Mouse (Mus musculus) gastrocnemius, adult 18-20 months (tissue): ENCODE measurements around the gene Pld5. TPM values are rescaled to one million over a fixed set of nuclear protein-coding genes. Genes with fewer than 3 reads are reported as not detected.

Experiments used
- DNase-seq: peaks from one replicate; pipeline ENCODE4 v3.0.0; 2021; ENCODE audit warnings: low spot score
- total RNA-seq, 2 experiments: library from RNA; stranded (reverse); gene quantifications; 2 replicates each; pipeline ENCODE4 v1.2.3; 2021

Gene Pld5
- total RNA-seq, 2 experiments from 2014 or later, result 3.2 to 4.6 TPM

DNA sequence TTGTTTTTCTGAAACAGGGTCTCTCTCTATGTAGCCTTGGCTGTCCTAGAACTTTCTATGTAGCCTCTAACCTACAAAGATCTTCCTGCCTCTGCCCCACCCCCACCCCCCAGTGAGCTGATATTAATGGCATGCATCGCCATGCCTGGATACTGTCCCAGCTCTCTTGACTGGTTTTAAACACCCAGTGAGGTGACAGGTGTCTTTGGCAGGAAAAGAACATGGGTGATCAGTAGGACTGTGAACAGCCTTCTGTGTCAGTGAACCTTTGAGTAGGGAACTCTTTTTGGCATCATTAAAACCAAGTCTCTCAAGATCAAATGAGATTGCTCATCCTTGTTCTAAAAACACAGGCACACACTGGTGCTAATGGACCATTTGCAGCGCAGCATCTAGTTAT, 313.3 kb downstream of the Pld5 start:
- no peak for DNase-seq

DNA sequence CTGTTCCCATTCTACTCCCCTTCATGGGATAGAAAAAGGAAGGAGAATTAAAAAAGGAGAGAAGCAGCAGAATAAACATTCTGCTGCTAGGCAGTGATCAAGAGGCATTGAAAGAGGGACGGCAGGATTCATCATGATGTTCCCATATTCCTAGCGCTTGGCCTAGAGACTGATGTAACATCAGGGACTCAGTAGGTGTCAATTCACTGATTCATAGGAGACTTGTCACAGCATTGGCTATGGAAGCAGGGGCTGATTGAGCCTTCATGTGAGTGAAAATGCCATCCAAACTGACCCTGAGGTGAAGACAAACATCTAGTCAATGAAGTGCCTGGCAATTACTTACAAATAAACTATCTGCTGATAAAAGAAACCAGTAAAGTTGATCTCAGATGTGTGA, 324.3 kb downstream of the Pld5 start:
- no peak for DNase-seq

DNA sequence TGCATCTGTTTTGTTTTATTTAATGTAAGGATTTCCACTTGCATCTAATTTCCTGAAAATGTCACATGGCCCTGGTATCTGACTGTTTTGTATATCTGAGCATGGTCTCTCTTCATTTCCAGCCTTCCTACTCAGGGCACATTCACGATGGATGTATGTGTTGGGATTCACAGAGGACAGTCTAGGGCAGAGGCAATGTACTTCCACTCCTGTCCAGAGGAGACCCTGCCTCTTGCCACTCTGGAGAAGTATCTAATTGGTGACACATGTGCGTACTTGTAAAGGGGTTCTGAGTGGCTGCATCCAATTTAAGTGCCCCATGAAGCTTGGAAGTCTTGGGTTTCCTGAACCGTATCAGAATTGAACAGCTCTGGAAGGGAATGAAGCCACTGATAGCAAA, 324.7 kb downstream of the Pld5 start:
- no peak for DNase-seq

DNA sequence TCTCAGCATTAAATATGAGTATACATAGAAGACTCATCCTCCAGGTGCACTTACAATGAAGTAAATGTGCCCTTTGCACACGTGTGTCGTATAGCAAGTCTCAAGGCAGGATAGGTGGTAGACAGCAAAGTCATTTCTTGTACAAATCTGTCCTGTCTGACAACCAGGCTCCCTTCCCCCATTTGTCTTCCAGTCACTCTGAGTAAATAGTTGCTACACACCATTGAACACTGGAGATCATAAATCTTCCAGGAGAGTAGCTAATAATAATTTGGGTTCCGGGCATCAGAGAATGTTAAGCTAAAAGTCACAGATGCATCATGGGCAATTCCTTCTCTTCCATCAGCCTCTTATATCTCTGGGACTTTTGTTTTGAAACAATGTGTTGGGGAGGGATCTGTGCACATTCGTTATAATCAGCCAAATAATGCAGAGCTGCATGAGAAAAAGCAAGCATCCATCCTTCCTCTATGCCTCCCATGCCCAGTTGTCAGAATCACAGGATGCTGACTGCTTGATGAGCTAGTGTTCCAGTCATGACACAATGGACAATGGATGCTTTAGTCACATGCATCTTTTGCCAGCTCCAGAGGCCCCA, 328.3 kb downstream of the Pld5 start:
- no peak for DNase-seq

DNA sequence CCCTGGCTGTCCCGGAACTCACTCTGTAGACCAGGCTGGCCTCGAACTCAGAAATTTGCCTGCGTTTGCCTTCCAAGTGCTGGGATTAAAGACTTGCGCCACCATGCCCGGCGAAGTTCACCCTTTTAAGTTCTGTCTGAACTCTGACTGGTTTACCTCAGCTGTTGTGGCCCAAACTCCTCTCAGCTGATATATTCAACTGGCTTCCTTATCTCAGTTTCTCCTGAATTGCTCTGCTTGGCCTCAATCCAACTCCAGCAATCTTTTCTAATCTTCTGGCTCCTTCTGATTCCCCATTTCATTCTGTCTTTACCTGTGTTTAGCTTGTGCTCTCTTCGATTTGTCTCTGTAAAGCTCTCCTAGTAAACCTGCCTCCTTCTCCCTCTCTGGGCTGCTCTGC, 331.9 kb downstream of the Pld5 start:
- DNase-seq, result no peak

DNA sequence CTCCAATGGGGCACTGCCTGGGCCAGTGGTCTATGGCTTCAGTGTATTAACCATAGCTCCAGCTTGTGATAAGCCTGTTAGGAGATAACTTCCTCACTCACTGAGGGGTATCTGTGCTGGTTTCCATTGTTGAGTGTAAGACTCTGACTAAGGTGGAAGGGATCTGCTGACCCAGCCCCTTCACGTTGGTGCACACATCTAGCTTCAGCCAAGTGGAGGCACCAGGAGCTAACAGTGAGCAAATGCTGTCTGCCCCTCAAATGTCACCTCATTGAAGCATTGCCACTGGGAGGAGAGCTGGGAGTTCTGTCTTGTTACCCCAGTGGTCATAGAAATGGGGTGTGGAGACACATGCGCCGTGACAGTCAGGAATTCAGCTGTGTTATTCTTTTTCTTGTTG, 336.4 kb downstream of the Pld5 start:
- no peak for DNase-seq

DNA sequence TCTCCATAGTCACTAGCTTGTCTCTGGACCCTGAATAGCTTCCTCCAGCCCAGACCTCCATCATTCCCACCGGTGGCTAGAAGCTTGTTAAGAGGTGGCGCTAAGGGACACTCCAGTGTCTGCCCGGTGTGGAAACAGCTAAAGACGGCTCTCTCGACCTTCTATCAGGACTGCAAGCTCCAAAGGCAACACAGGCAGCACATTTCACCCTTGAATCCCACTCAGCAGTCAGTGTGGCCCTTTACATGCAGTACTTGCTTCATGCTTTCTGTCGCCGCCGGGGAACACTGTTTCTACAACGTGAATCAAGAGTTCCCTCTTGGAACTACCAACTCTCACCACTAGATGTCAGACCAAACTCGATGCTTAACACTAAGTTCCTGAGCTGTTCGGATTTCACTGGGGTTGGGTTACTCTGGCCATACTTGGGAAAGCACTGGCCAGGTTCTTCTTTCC, 338.8 kb downstream of the Pld5 start:
- DNase-seq, result peak; percentile 70

DNA sequence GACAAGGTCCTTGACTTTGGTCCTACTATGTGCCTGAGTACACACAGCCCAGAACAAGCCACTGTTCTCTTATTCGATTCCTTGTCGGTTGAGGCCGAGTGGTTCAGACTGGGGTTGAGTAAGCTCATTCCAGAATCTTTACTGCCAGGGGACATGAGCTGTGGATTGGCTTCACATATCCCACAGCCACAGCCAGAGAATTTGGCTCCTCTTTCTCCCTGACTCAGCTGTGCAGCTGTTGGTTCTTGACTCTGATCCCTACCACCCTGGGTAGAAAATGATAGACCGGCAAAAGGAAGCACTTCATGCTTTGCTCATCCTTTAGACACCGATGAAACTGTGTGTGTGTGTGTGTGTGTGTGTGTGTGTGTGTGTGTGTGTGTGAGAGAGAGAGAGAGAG, 343.7 kb downstream of the Pld5 start:
- peak; percentile 7 for DNase-seq

DNA sequence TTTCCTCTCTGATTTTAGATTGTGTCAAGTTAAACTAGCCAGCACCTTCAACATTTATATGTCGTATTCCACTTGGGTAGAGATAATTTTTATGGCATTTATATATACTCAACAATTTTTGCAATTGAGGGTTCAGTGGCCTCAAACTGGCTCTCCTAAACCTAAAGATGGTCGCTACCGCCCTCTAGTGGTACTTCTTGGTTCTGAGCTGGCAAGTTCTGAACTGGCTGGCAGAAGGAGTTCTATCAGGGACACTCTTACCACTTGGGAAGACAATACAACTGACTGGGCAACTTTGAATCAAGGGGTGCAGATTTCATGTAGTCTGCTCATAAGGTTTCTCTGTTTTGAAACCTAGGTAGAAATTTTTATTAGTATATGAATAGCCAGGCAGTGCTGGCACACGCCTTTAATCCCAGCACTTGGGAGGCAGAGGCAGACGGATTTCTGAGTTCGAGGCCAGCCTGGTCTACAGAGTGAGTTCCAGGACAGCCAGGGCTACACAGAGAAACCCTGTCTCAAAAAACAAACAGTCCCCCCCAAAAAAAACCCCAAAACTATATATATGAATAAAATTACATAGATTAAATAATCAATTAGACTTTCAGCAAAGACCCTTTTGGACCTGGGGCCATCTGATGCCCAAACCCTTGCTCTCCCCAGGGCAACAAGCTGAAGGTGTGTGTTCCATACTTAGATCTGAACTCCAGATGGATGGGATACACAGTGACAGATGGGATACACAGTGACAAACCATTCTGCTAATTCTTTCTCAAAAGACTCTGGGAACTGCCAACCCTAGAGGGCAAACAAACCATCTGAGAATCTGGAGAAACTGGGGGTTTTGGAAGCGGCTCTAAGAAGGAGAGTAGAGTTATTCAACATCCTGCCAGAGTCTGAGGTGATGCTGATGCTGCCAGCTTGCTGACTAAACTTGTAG, 351.0 kb downstream of the Pld5 start:
- DNase-seq, result peak; percentile 68

DNA sequence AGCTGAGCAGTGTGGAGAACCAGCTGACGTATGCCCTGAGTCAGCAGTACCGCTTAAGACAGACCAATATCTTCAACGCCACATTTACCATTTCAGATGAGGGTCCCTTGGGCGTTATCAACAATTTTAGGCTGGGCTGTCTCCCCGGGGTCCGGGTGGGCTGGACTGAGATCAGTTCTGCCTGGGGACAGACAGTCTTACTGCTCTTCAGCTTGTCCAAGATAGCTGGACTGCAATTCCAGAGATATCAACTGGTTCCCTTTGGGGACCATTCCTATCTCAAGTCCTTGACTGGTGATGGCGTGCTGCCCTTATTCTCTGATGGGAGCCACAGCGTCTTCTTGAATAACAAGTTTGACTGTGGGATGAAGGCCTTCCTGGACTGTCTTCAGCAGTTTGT, 354.0 kb downstream of the Pld5 start:
- no peak for DNase-seq

DNA sequence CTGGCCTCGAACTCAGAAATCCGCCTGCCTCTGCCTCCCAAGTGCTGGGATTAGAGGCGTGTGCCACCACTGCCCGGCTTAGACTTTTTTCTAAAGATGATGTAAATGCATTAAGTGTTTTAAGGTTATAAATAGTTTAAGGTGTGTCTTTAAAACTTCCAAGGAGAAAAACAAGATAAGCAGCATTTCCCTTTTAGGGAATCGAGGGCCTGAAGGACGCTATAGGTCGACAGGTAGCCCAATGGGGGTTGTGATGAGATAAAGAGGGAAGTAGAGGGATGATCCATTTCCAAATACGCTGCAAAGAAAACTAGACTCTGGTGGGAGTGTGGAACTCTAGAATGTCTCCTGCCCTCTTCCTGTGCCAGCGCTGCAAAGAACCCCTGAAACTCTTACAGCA, 355.1 kb downstream of the Pld5 start, which contains the start of gene Gm38100:
Gene Gm38100 (plus strand): TSS at position 301 of the 400 bp plus-strand sequence.
- DNase-seq, result no peak

DNA sequence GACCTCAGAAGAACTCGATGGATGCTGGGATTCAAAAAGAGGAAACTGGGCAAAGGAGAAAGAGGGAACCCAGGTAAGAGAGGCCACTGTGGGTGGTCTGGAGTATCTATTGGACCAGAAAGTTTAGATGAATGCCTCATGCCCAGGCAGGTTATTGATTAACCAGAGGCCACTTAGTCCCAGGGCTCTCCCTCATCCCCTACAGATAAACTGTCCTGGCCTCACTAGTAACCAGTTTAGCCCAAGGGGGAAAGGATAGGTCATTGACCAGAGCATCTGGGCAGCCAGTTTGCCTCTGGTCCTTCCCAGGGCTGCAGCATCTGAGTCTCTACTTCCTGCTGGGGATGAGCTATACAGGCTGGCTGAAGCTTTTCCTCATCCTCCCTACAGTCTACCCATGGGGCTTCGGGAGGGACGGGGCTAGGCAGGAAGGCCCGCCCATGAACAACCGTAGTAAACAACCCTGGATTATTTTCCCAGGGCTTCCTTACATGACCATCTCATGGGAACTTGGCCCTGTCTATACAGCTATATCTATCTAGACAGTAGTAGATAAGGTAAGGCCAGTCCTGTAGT, 361.3 kb downstream of the Pld5 start:
- no peak for DNase-seq
